Comparison of ENCODE assay signal across 17 mouse cellular contexts in the genomic region with DNA sequence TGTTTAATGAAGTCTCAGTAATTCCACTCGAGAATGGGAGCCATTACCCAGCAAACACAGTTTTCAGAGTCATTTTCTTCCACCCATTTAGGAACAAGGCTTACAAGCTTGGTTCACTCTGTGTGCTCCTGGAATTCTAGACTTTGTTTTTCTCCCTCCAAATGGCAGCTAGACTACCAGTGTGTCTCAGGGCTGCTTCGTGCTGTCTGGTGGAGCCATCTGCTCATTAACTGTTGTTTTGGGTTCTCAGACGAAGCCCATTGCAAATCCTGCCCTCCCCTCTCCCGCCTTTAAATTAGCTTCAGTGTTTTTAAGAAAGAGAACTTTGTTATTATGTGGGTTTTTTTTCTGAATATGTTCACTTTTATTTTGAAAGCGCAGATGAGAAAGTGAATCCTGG.
A peak's percentile ranks its signal among the peaks of the same experiment; 100 is the strongest.
DNase-seq lines count a peak whose midpoint lies in the region; ATAC-seq and TF ChIP-seq lines count a peak whose summit lies in the region.
"Had no signal": no experiment of that assay in that cellular context is flagged by ENCODE, and none has a peak within 500 bp of the region (broad histone marks: within the 10 kb centered on the region; RNA-seq: fewer than 3 reads in every experiment).

No protein-coding gene starts in this region.

- H3K4me3 ChIP-seq in kidney, adult 2 months (ENCODE audit: insufficient read depth, low read depth, low read length), result no peak overlapping the region
- H3K4me3 ChIP-seq in lung, postnatal 0 days (ENCODE audit: low read depth, low read length), result no peak overlapping the region
- H3K4me3 ChIP-seq: erythroblast, embryonic 14.5 days; megakaryocyte, embryonic 14.5 days; midbrain, embryonic 15.5 days had no signal

- TF ChIP-seq EP300 in lung, postnatal 0 days (IDR thresholded peaks at IDR 0.05), result no peak

- H3K9ac ChIP-seq in lung, postnatal 0 days (replicated peaks; ENCODE audit: low read depth), result no peak overlapping the region
- H3K9ac ChIP-seq: midbrain, embryonic 15.5 days had no signal

- no peaks in the 10 kb centered on the region for H3K27me3 ChIP-seq in kidney, adult 2 months (replicated peaks; ENCODE audit: control insufficient read depth, insufficient read depth, low read length)
- H3K27me3 ChIP-seq in lung, postnatal 0 days (replicated peaks; ENCODE audit: insufficient read depth, low read length), result no peaks in the 10 kb centered on the region
- H3K27me3 ChIP-seq: megakaryocyte, embryonic 14.5 days; midbrain, embryonic 15.5 days had no signal

- H3K27ac ChIP-seq in kidney, adult 2 months (ENCODE audit: insufficient read depth, low read depth, low read length), result peak overlapping the region; percentile 21; the same call in 1 of the 2 replicates
- H3K27ac ChIP-seq in lung, postnatal 0 days (ENCODE audit: low read length), result peak overlapping the region; percentile 57; the same call in 1 of the 2 replicates
- H3K27ac ChIP-seq: midbrain, embryonic 15.5 days had no signal

- no peak overlapping the region for H3K4me2 ChIP-seq in lung, postnatal 0 days (replicated peaks; ENCODE audit: low read depth, low read length)
- H3K4me2 ChIP-seq: midbrain, embryonic 15.5 days had no signal

- no peak for DNase-seq in frontal cortex, postnatal 25 days (ENCODE audit: low spot score in 2 of 2)
- no peak for DNase-seq in kidney, adult 2 months
- DNase-seq in kidney, postnatal 4 days, result no peak
- DNase-seq in lung, postnatal 0 days (ENCODE audit: low spot score), result no peak
- no peak for DNase-seq in lung, postnatal 4 days
- DNase-seq in adrenal gland, postnatal 36 days, result no peak
- DNase-seq: adrenal gland, adult 8-10 months; B cell, adult 2 months; cerebellum, adult 8-10 months; kidney, adult 8-10 months; liver; right cerebral cortex, adult 18-20 months; thymus, adult 18-20 months had no signal

- H3K9me3 ChIP-seq in lung, postnatal 0 days (ENCODE audit: low read length), result no peaks in the 10 kb centered on the region
- H3K9me3 ChIP-seq: megakaryocyte, embryonic 14.5 days; midbrain, embryonic 15.5 days had no signal

- H3K36me3 ChIP-seq in kidney, adult 2 months (ENCODE audit: control insufficient read depth, insufficient read depth, low read length), result no peaks in the 10 kb centered on the region
- H3K36me3 ChIP-seq in lung, postnatal 0 days (ENCODE audit: insufficient read depth, low read length), result no peaks in the 10 kb centered on the region
- H3K36me3 ChIP-seq: midbrain, embryonic 15.5 days had no signal

- 0 out of 2 replicates have a peak, but pooled peaks have one; percentile 40 for ATAC-seq in frontal cortex, adult (ENCODE audit: low TSS enrichment)
- ATAC-seq in lung, postnatal 0 days, result no peak
- ATAC-seq: midbrain, embryonic 15.5 days had no signal

- TF ChIP-seq POLR2A in kidney, adult 2 months (IDR thresholded peaks at IDR 0.05; ENCODE audit: low read depth, low read length), result no peak

- WGBS in kidney, adult 2 months, result 56% methylated on average over 5 of the region's 5 CpGs
- 77% methylated on average over 5 of the region's 5 CpGs for WGBS in lung, postnatal 0 days

- TF ChIP-seq CTCF in kidney, adult 2 months (conservative IDR thresholded peaks at IDR 0.05; ENCODE audit: insufficient read depth, insufficient read length, low read depth, low read length), result no peak
- no peak for TF ChIP-seq CTCF in lung, postnatal 0 days (IDR thresholded peaks at IDR 0.05)

- H3K4me1 ChIP-seq in kidney, adult 2 months (ENCODE audit: control insufficient read depth, insufficient read depth, low read length), result peaks cover 10% of the 10 kb centered on the region; the same call in 1 of the 2 replicates
- peaks cover 5% of the 10 kb centered on the region; the same call in 1 of the 2 replicates for H3K4me1 ChIP-seq in lung, postnatal 0 days (ENCODE audit: insufficient read depth, low read depth, low read length)
